Mouse (Mus musculus) regulatory T cell (primary cell): ENCODE data around the gene Lysmd1.

Experiments
- in situ Hi-C: fragments of 300-600 bp; cut with MboI, MseI; formaldehyde crosslinking; loops from one replicate; pipeline ENCODE4 v1.15.1; 2025; ENCODE audit warnings: high pct_unique_total_duplicates

Gene Lysmd1

GRCm38 (mm10) chr3:95136336-95136735, 2.4 kb downstream of the Lysmd1 start:
- in situ Hi-C loops, result loop anchor here (5.0 kb wide), 1 partner anchor 1209 kb away; no protein-coding TSS in a partner anchor

GRCm38 (mm10) chr3:95139586-95140288, 5.8 kb downstream of the Lysmd1 start:
- in situ Hi-C loops, result loop anchor here (5.0 kb wide), 1 partner anchor 1212 kb away; no protein-coding TSS in a partner anchor

- in situ Hi-C loops, result no loop called here
Observed at GRCm38 (mm10) chr3:95140289-95140595, 6.4 kb downstream of the Lysmd1 start.

- in situ Hi-C loops, result no loop called here
Observed at GRCm38 (mm10) chr3:95140795-95141194, 6.9 kb downstream of the Lysmd1 start.

- in situ Hi-C loops, result no loop called here
Observed at GRCm38 (mm10) chr3:95141474-95141873, 7.6 kb downstream of the Lysmd1 start.

GRCm38 (mm10) chr3:95141952-95142616, 8.2 kb downstream of the Lysmd1 start, which contains the start of gene Tnfaip8l2:
Gene Tnfaip8l2, minus strand, starts transcription at chr3:95142360.
- in situ Hi-C loops, result no loop called here

GRCm38 (mm10) chr3:95142617-95143011, 8.7 kb downstream of the Lysmd1 start:
- in situ Hi-C loops, result no loop called here

GRCm38 (mm10) chr3:95147924-95148323, 14.0 kb downstream of the Lysmd1 start:
- in situ Hi-C loops, result no loop called here

GRCm38 (mm10) chr3:95153874-95154273, 20.0 kb downstream of the Lysmd1 start:
- in situ Hi-C loops, result no loop called here

- in situ Hi-C loops, result no loop called here
Observed at GRCm38 (mm10) chr3:95159511-95159986, 25.7 kb downstream of the Lysmd1 start.

GRCm38 (mm10) chr3:95159987-95160963, 26.4 kb downstream of the Lysmd1 start, which contains the start of gene Sema6c:
Gene Sema6c, plus strand, starts transcription at chr3:95160457.
- in situ Hi-C loops, result loop anchor here (5.0 kb wide), 1 partner anchor 67 kb away; the partner anchor contains the start of gene Cdc42se1

GRCm38 (mm10) chr3:95161041-95161551, 27.2 kb downstream of the Lysmd1 start:
- in situ Hi-C loops, result loop anchor here (5.0 kb wide), 1 partner anchor 66 kb away; the partner anchor contains the start of gene Cdc42se1

- in situ Hi-C loops, result loop anchor here (5.0 kb wide), 1 partner anchor 66 kb away; the partner anchor contains the start of gene Cdc42se1
Observed at GRCm38 (mm10) chr3:95161618-95162344, 27.9 kb downstream of the Lysmd1 start.

- in situ Hi-C loops, result loop anchor here (5.0 kb wide), 1 partner anchor 65 kb away; the partner anchor contains the start of gene Cdc42se1
Observed at GRCm38 (mm10) chr3:95162345-95162628, 28.4 kb downstream of the Lysmd1 start.

GRCm38 (mm10) chr3:95163419-95164255, 29.7 kb downstream of the Lysmd1 start:
- in situ Hi-C loops, result loop anchor here (5.0 kb wide), 1 partner anchor 64 kb away; the partner anchor contains the start of gene Cdc42se1

GRCm38 (mm10) chr3:95164256-95164550, 30.3 kb downstream of the Lysmd1 start:
- in situ Hi-C loops, result loop anchor here (5.0 kb wide), 1 partner anchor 63 kb away; the partner anchor contains the start of gene Cdc42se1

- in situ Hi-C loops, result loop anchor here (5.0 kb wide), 1 partner anchor 62 kb away; the partner anchor contains the start of gene Cdc42se1
Observed at GRCm38 (mm10) chr3:95164840-95165239, 31.0 kb downstream of the Lysmd1 start.

- in situ Hi-C loops, result no loop called here
Observed at GRCm38 (mm10) chr3:95169996-95170395, 36.1 kb downstream of the Lysmd1 start.

- in situ Hi-C loops, result no loop called here
Observed at GRCm38 (mm10) chr3:95171105-95171504, 37.2 kb downstream of the Lysmd1 start.
